Mouse (Mus musculus) lung, postnatal 0 days (tissue): ENCODE measurements around the gene Rptor.
A peak's percentile ranks its signal among the peaks of the same experiment; 100 is the strongest.

Experiments
- CTCF ChIP-seq: IDR thresholded peaks from 2 replicates; pipeline ENCODE4 v1.5.1; 2016; ENCODE audit warnings: antibody characterized with exemption, mild to moderate bottlenecking
- EP300 ChIP-seq: IDR thresholded peaks from 2 replicates; pipeline ENCODE4 v1.6.1; 2016; ENCODE audit warnings: antibody characterized with exemption, mild to moderate bottlenecking, control low read depth

GRCm38 (mm10) chr11:119685910-119686659, 83.4 kb downstream of the Rptor start:
- TF ChIP-seq CTCF (peak; percentile 7; the same call in 1 of the 2 replicates), EP300 (no peak)
